Mouse (Mus musculus): ENCODE measurements around the gene Cldn13. TPM values are rescaled to one million over a fixed set of nuclear protein-coding genes. Genes with fewer than 3 reads are reported as not detected.

Cldn13 gene
- polyA plus RNA-seq, 1 experiment = 5.9 TPM

DNA sequence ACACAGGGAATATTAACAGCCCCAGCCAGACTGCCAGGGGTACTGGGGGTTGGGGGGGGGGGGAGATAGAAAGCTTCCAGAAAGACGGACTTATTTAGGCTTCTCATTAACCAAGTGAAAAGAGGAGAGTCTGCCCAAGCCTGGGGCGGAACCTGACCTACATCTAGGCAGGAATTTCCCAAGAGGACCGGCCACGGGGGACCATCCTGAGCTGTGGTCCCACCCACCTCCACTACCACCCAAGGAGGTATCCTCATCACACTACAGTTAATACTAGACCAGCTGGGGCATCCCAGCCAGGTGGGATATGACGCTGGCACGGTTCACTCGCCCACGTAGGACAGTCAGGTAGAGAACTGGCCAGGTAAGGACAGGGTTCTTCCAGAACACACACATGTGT is 42.3 kb downstream of the Cldn13 start:
- Histone ChIP-seq H3K4me3 (replicated peaks) (no peak overlapping the region), H3K4me1 (ENCODE audit: control insufficient read depth) (no peaks in the 10 kb centered on the region), H3K36me3 (ENCODE audit: control insufficient read depth) (no peaks in the 10 kb centered on the region), H3K27me3 (ENCODE audit: control insufficient read depth) (no peaks in the 10 kb centered on the region), H3K9me3 (ENCODE audit: control insufficient read depth, low read length) (no peaks in the 10 kb centered on the region)
- TF ChIP-seq GATA1 (IDR thresholded peaks at IDR 0.05; ENCODE audit: low read length) (no peak), TAL1 (IDR thresholded peaks at IDR 0.05; ENCODE audit: low read length) (no peak)

DNA sequence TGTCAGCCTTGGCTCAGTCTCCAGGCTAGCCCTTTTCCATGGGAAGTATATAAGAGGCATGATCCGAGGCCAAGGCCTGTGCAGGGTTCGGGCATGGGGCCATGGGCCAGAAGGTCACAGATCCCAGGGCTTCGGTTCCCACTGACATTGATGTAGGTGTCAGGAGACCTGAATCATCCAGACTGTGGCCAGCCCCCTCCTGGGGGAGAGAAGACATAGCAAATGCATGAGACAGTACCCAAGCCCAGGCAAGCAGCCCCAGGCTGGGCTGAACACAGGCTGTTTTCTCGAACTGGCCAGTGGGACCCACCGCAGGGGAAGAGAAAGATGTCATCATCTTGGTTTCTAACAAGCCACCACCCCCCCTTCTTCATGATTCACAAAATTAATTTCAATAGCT is 42.7 kb downstream of the Cldn13 start:
- Histone ChIP-seq H3K27me3 (ENCODE audit: control insufficient read depth) (no peaks in the 10 kb centered on the region), H3K36me3 (ENCODE audit: control insufficient read depth) (no peaks in the 10 kb centered on the region), H3K9me3 (ENCODE audit: control insufficient read depth, low read length) (no peaks in the 10 kb centered on the region), H3K4me1 (ENCODE audit: control insufficient read depth) (no peaks in the 10 kb centered on the region), H3K4me3 (replicated peaks) (no peak overlapping the region)
- TF ChIP-seq GATA1 (IDR thresholded peaks at IDR 0.05; ENCODE audit: low read length) (no peak), TAL1 (IDR thresholded peaks at IDR 0.05; ENCODE audit: low read length) (no peak)

DNA sequence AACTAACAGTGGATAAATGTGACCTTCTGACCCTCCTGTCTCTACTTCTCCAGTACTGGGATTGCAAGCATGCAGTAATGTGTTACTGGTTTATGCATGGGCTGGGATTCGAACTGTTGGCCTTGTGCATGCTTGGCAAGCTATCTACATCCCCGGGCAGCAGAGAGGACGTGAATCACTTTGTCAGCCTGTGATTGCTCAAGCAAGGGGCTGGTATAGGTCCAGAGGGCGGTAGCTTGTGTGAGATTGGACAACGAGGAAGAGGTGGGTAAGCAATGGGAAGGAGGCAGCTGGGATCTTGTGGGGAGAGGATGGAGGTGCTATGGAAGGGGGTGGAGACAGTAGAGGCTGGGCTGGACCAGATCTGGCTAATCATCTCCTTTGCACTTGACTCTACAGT is 46.8 kb downstream of the Cldn13 start:
- Histone ChIP-seq H3K27me3 (ENCODE audit: control insufficient read depth) (no peaks in the 10 kb centered on the region), H3K9me3 (ENCODE audit: control insufficient read depth, low read length) (no peaks in the 10 kb centered on the region), H3K4me1 (ENCODE audit: control insufficient read depth) (no peaks in the 10 kb centered on the region), H3K4me3 (replicated peaks) (no peak overlapping the region), H3K36me3 (ENCODE audit: control insufficient read depth) (no peaks in the 10 kb centered on the region)
- TF ChIP-seq TAL1 (IDR thresholded peaks at IDR 0.05; ENCODE audit: low read length) (no peak), GATA1 (IDR thresholded peaks at IDR 0.05; ENCODE audit: low read length) (no peak)

DNA sequence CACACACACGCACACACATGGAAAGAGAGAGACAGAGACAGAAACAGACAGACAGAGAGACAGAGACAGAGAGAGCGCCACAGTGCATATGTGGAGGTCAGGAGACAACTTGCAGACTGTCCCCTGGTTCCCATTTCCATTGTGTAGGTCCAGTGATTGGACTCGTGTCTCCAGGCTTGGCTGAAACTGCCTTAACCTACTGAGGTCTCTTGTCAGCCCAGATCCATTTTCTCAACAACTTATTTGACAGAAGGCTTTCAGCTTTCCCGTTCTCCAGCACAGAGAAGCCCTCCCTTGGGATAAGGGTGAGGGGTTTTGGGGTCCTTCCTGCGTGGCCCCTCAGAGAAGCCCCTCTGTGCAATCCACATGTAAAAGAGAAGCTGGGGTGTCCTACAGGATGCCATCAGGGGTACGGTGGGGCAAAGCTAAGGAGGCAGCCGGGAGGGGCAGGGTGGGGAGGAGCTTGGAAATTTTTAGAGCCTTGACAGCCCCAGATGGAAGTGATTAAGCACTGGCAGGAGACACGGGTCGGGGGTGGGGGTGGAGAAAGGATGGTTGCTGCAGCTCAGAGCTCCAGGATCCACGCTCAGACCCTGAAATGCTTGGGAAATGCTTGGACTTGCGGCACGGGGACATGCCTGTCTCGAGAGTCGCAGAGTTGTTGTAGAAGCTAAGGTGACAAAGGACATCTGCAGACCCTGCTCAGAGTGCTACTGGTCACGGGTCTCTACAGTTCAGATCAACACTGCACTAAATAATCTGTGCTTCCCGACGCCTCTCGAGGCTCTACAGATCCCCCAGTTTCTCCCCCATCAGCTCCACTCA is 47.8 kb downstream of the Cldn13 start:
- TF ChIP-seq GATA1 (IDR thresholded peaks at IDR 0.05; ENCODE audit: low read length) (no peak), TAL1 (IDR thresholded peaks at IDR 0.05; ENCODE audit: low read length) (no peak)
- Histone ChIP-seq H3K4me1 (ENCODE audit: control insufficient read depth) (no peaks in the 10 kb centered on the region), H3K4me3 (replicated peaks) (no peak overlapping the region), H3K9me3 (ENCODE audit: control insufficient read depth, low read length) (no peaks in the 10 kb centered on the region), H3K36me3 (ENCODE audit: control insufficient read depth) (no peaks in the 10 kb centered on the region), H3K27me3 (ENCODE audit: control insufficient read depth) (no peaks in the 10 kb centered on the region)

DNA sequence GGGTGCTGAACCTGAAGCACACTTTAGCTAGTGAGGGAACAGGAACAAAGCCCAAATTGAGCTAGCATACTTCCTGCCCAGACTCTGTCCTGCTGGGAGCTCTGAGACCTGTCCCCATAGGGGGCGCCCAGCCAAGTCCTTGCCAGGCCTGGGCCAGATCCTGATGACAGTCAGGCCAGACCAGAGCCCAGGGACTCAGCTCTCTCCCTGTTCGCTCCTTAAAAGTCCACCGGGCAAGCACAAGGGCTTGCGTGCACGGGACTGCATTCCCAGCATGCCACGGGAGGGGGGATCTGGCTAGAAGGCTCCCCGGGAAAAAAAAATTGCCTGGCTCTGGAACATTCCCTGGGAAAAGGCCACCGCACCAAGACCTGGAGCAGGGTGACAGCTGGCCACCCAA is 50.2 kb downstream of the Cldn13 start:
- Histone ChIP-seq H3K4me3 (replicated peaks) (no peak overlapping the region), H3K36me3 (ENCODE audit: control insufficient read depth) (no peaks in the 10 kb centered on the region), H3K9me3 (ENCODE audit: control insufficient read depth, low read length) (no peaks in the 10 kb centered on the region), H3K4me1 (ENCODE audit: control insufficient read depth) (no peaks in the 10 kb centered on the region), H3K27me3 (ENCODE audit: control insufficient read depth) (no peaks in the 10 kb centered on the region)
- TF ChIP-seq GATA1 (IDR thresholded peaks at IDR 0.05; ENCODE audit: low read length) (no peak), TAL1 (IDR thresholded peaks at IDR 0.05; ENCODE audit: low read length) (no peak)

Other genes starting within 250 kb of the Cldn13 start
- 0.30 and 0.39 TPM in 2 replicates for gene Limk1, start 226.9 kb downstream of the Cldn13 start, polyA plus RNA-seq (2012)
- not detected in 2 replicates for gene Eln, start 168.2 kb downstream of the Cldn13 start, polyA plus RNA-seq (2012)
- 0.04 TPM in 1 of 2 replicates, not detected in the other for gene Tmem270, start 8.8 kb downstream of the Cldn13 start, polyA plus RNA-seq (2012)
- gene Mettl27, start 16.8 kb upstream of the Cldn13 start, polyA plus RNA-seq (2012) = 5.8 and 6.4 TPM in 2 replicates
- gene Cldn4, start 31.4 kb upstream of the Cldn13 start, polyA plus RNA-seq (2012) = not detected in 2 replicates
- 0.04 TPM in 1 of 2 replicates, not detected in the other for gene Cldn3, start 70.7 kb upstream of the Cldn13 start, polyA plus RNA-seq (2012)
- 1.8 and 2.2 TPM in 2 replicates for gene Abhd11, start 93.6 kb upstream of the Cldn13 start, polyA plus RNA-seq (2012)
- gene Stx1a, start 108.0 kb upstream of the Cldn13 start, polyA plus RNA-seq (2012) = 0.05 and 0.07 TPM in 2 replicates
- 5.0 and 5.9 TPM in 2 replicates for gene Dnajc30, start 148.7 kb upstream of the Cldn13 start, polyA plus RNA-seq (2012)
- gene Bud23, start 149.4 kb upstream of the Cldn13 start, polyA plus RNA-seq (2012) = 12.3 TPM in 2 replicates
- gene Vps37d, start 162.7 kb upstream of the Cldn13 start, polyA plus RNA-seq (2012) = not detected in 2 replicates
- 0.03 and 0.06 TPM in 2 replicates for gene Mlxipl, start 174.4 kb upstream of the Cldn13 start, polyA plus RNA-seq (2012)
- 0.58 and 0.84 TPM in 2 replicates for gene Tbl2, start 234.1 kb upstream of the Cldn13 start, polyA plus RNA-seq (2012)

Data from erythroblast, embryonic 14.5 days (primary cell).